In the genomic region with DNA sequence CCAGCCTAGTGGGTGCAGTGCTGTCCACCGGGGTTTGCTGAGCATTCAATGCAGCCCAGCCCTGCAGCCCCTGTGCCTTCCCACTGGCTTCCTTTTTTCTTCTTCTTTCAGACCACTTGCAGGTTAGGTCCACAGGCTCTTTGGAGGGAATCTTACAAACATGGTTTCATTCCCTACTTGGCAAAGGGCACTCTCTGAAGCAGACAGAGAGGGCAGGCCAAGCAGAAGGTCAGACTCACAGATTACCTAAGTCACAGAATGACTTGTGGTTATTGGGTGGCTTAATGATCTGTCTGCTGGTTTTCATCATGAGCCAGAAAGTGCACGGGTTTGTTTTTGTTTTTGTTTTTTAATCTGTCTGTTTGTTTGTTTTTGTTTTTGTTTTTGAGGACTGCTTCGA, we compare ENCODE assay signal across 26 mouse cellular contexts.
DNase-seq lines count a peak whose midpoint lies in the region; ATAC-seq and TF ChIP-seq lines count a peak whose summit lies in the region.
"Had no signal": no experiment of that assay in that cellular context is flagged by ENCODE, and none has a peak within 500 bp of the region (broad histone marks: within the 10 kb centered on the region; RNA-seq: fewer than 3 reads in every experiment).

No protein-coding gene starts in this region.

- no peaks in the 10 kb centered on the region for H3K27me3 ChIP-seq in hindbrain, embryonic 10.5 days (ENCODE audit: insufficient read depth, poor library complexity, severe bottlenecking)
- no peaks in the 10 kb centered on the region for H3K27me3 ChIP-seq in hindbrain, postnatal 0 days (ENCODE audit: insufficient read depth, low read length)
- no peaks in the 10 kb centered on the region for H3K27me3 ChIP-seq in liver, adult 2 months (ENCODE audit: control insufficient read depth, insufficient read depth, low read length)
- no peaks in the 10 kb centered on the region for H3K27me3 ChIP-seq in liver, embryonic 13.5 days
- H3K27me3 ChIP-seq: embryonic facial prominence, embryonic 13.5 days; forebrain, embryonic 15.5 days; limb, embryonic 12.5 days; neural tube, embryonic 12.5 days had no signal

- TF ChIP-seq CTCF in hindbrain, postnatal 0 days (IDR thresholded peaks at IDR 0.05; ENCODE audit: low read depth), result no peak
- TF ChIP-seq CTCF in liver, adult 2 months (IDR thresholded peaks at IDR 0.05; ENCODE audit: low read depth, low read length), result no peak

- TF ChIP-seq POLR2A in liver, adult 2 months (IDR thresholded peaks at IDR 0.05; ENCODE audit: extremely low read depth, insufficient read depth, low read length), result no peak

- 78% methylated on average over 3 of the region's 3 CpGs for WGBS in hindbrain, embryonic 10.5 days
- 76% methylated on average over 3 of the region's 3 CpGs for WGBS in hindbrain, postnatal 0 days
- 44% methylated on average over 3 of the region's 3 CpGs for WGBS in liver, adult 2 months
- WGBS in liver, embryonic 13.5 days (ENCODE audit: insufficient replicate concordance), result 70% methylated on average over 3 of the region's 3 CpGs

- H3K4me1 ChIP-seq in hindbrain, embryonic 10.5 days (replicated peaks), result peaks cover 62% of the 10 kb centered on the region
- peaks cover 24% of the 10 kb centered on the region for H3K4me1 ChIP-seq in hindbrain, postnatal 0 days (ENCODE audit: insufficient read depth, low read length)
- peaks cover 49% of the 10 kb centered on the region for H3K4me1 ChIP-seq in liver, adult 2 months (ENCODE audit: control insufficient read depth, insufficient read depth, low read length)
- peaks cover 16% of the 10 kb centered on the region for H3K4me1 ChIP-seq in brown adipose tissue, adult 24 weeks (ENCODE audit: control insufficient read depth, insufficient read depth, insufficient read length, low read length)
- peaks cover 100% of the 10 kb centered on the region for H3K4me1 ChIP-seq in liver, embryonic 13.5 days (replicated peaks)

- H3K9ac ChIP-seq in hindbrain, postnatal 0 days (replicated peaks; ENCODE audit: low read length), result no peak overlapping the region
- H3K9ac ChIP-seq in liver, adult 2 months (ENCODE audit: low read depth, low read length), result no peak overlapping the region
- H3K9ac ChIP-seq in liver, embryonic 13.5 days, result peak overlapping the region; percentile 60
- H3K9ac ChIP-seq: forebrain, embryonic 15.5 days; hindbrain, embryonic 14.5 days; limb, embryonic 12.5 days; neural tube, embryonic 12.5 days had no signal

- peaks cover 38% of the 10 kb centered on the region; the same call in 1 of the 2 replicates for H3K79me2 ChIP-seq in liver, adult 2 months (ENCODE audit: control insufficient read depth, insufficient read depth, low read length)

- no peak for DNase-seq in hindbrain, embryonic 10.5 days (ENCODE audit: low spot score)
- DNase-seq in hindbrain, postnatal 0 days (ENCODE audit: low spot score), result no peak
- DNase-seq in liver, adult 2 months (ENCODE audit: extremely low read depth, low read depth, low spot score), result peak; percentile 84
- no peak for DNase-seq in liver
- no peak for DNase-seq in liver, embryonic 13.5 days
- DNase-seq in left cerebral cortex, adult 11 months (ENCODE audit: low spot score), result no peak
- DNase-seq: adrenal gland, adult 8-10 months; B cell, adult 2 months; cerebellum, adult 11-12 months; cerebellum, postnatal 10 days; kidney, adult 8-10 months; lung, adult 18-20 months; lung, postnatal 10 days; thymus, adult 2 months; thymus, postnatal 36 days had no signal

- H3K4me3 ChIP-seq in hindbrain, embryonic 10.5 days, result no peak overlapping the region
- no peak overlapping the region for H3K4me3 ChIP-seq in hindbrain, postnatal 0 days (ENCODE audit: low read length)
- no peak overlapping the region for H3K4me3 ChIP-seq in liver, adult 2 months (ENCODE audit: insufficient read depth, low read depth, low read length)
- no peak overlapping the region for H3K4me3 ChIP-seq in brown adipose tissue, adult 24 weeks (ENCODE audit: insufficient read depth, low read depth, low read length)
- no peak overlapping the region for H3K4me3 ChIP-seq in liver, embryonic 13.5 days (replicated peaks)
- H3K4me3 ChIP-seq: embryonic facial prominence, embryonic 13.5 days; forebrain, embryonic 10.5 days; forebrain, embryonic 15.5 days; left cerebral cortex, adult 2 months; limb, embryonic 12.5 days; midbrain, embryonic 10.5 days; myocyte; neural tube, embryonic 12.5 days had no signal

- H3K36me3 ChIP-seq in hindbrain, embryonic 10.5 days, result peaks cover 46% of the 10 kb centered on the region
- no peaks in the 10 kb centered on the region for H3K36me3 ChIP-seq in hindbrain, postnatal 0 days (ENCODE audit: insufficient read depth, low read length)
- no peaks in the 10 kb centered on the region for H3K36me3 ChIP-seq in liver, adult 2 months (ENCODE audit: control insufficient read depth, insufficient read depth, low read length)
- peaks cover 8% of the 10 kb centered on the region for H3K36me3 ChIP-seq in liver, embryonic 13.5 days
- H3K36me3 ChIP-seq: forebrain, embryonic 15.5 days had no signal

- H3K4me2 ChIP-seq in hindbrain, postnatal 0 days (ENCODE audit: low read depth, low read length), result no peak overlapping the region
- H3K4me2 ChIP-seq in liver, embryonic 13.5 days, result no peak overlapping the region
- H3K4me2 ChIP-seq: embryonic facial prominence, embryonic 13.5 days; forebrain, embryonic 15.5 days; hindbrain, embryonic 14.5 days; limb, embryonic 12.5 days; neural tube, embryonic 12.5 days had no signal

- H3K9me3 ChIP-seq in hindbrain, embryonic 10.5 days, result no peaks in the 10 kb centered on the region
- no peaks in the 10 kb centered on the region for H3K9me3 ChIP-seq in hindbrain, postnatal 0 days (ENCODE audit: low read length)
- no peaks in the 10 kb centered on the region for H3K9me3 ChIP-seq in liver, embryonic 13.5 days (replicated peaks)
- H3K9me3 ChIP-seq: embryonic facial prominence, embryonic 13.5 days; forebrain, embryonic 10.5 days; forebrain, embryonic 15.5 days; limb, embryonic 12.5 days; midbrain, embryonic 10.5 days; neural tube, embryonic 12.5 days had no signal

- ATAC-seq in hindbrain, postnatal 0 days, result no peak
- no peak for ATAC-seq in liver, embryonic 13.5 days (ENCODE audit: low read depth)
- ATAC-seq: forebrain, embryonic 15.5 days; inflammation-experienced regulatory T-cells, adult 6 months had no signal

- 0 out of 2 replicates have a peak overlapping the region, but pooled peaks have one; percentile 41 for H3K27ac ChIP-seq in hindbrain, embryonic 10.5 days
- no peak overlapping the region for H3K27ac ChIP-seq in hindbrain, postnatal 0 days
- no peak overlapping the region for H3K27ac ChIP-seq in liver, adult 2 months (replicated peaks; ENCODE audit: insufficient read depth, low read depth, low read length)
- peak overlapping the region; percentile 46 for H3K27ac ChIP-seq in brown adipose tissue, adult 24 weeks (replicated peaks; ENCODE audit: low read depth, low read length)
- H3K27ac ChIP-seq in liver, embryonic 13.5 days, result peak overlapping the region; percentile 87
- H3K27ac ChIP-seq: embryonic facial prominence, embryonic 13.5 days; forebrain, embryonic 10.5 days; forebrain, embryonic 15.5 days; left cerebral cortex, adult 2 months; midbrain, embryonic 10.5 days; neural tube, embryonic 12.5 days had no signal

Comparison
In these comparisons a context has a peak if more than half of its experiments do, and no peak if none do; other contexts are left out.
1. H3K27ac ChIP-seq: peak in hindbrain, embryonic 10.5 days (single experiment), brown adipose tissue, adult 24 weeks (single experiment) and liver, embryonic 13.5 days (single experiment); none in hindbrain, postnatal 0 days (single experiment) and liver, adult 2 months (single experiment).